Mouse (Mus musculus) liver, postnatal 0 days (tissue): Measurements from ENCODE around the gene Tigar. TPM values are rescaled to one million over a fixed set of nuclear protein-coding genes. Genes with fewer than 3 reads are reported as not detected.
A peak's percentile ranks its signal among the peaks of the same experiment; 100 is the strongest.

ENCODE experiments used
- ATAC-seq: fragments of 200-750 bp; cut with Nextera tagmentation; 2 replicates; pipeline ENCODE4 v1.8.0; 2017; ENCODE audit warnings: mild to moderate bottlenecking, moderate library complexity
- DNase-seq: peaks from one replicate; pipeline ENCODE4 v3.0.0-alpha.2; 2016
- H3K27ac ChIP-seq: fragments of 300-500 bp; sonication (generic); 2 replicates; pipeline ENCODE4 v1.5.1; 2014; ENCODE audit warnings: antibody characterized with exemption, moderate library complexity, mild to moderate bottlenecking, low read depth
- H3K27me3 ChIP-seq: fragments of 300-500 bp; sonication (generic); 2 replicates; pipeline ENCODE4 v1.6.1; 2014; ENCODE audit warnings: low read length, control low read depth, mixed read lengths; ENCODE audit not compliant: insufficient read depth
- H3K36me3 ChIP-seq: fragments of 300-500 bp; sonication (generic); replicated peaks from 2 replicates; pipeline ENCODE4 v1.6.1; 2014; ENCODE audit warnings: mild to moderate bottlenecking, control low read depth, low read length, moderate library complexity, mixed read lengths; ENCODE audit not compliant: insufficient read depth
- H3K4me1 ChIP-seq: fragments of 300-500 bp; sonication (generic); 2 replicates; pipeline ENCODE4 v1.6.1; 2014; ENCODE audit warnings: antibody characterized with exemption, mild to moderate bottlenecking, control low read depth; ENCODE audit not compliant: insufficient read depth
- H3K4me2 ChIP-seq: fragments of 300-500 bp; sonication (generic); 2 replicates; pipeline ENCODE4 v1.6.1; 2014; ENCODE audit warnings: low read depth, mild to moderate bottlenecking, low read length, moderate library complexity, mixed read lengths
- H3K4me3 ChIP-seq: fragments of 300-500 bp; sonication (generic); 2 replicates; pipeline ENCODE4 v1.5.1; 2014; ENCODE audit warnings: low read depth, low read length
- H3K9ac ChIP-seq: fragments of 300-500 bp; sonication (generic); replicated peaks from 2 replicates; pipeline ENCODE4 v1.6.1; 2014; ENCODE audit warnings: mild to moderate bottlenecking, moderate library complexity
- H3K9me3 ChIP-seq: fragments of 300-500 bp; sonication (generic); 2 replicates; pipeline ENCODE4 v1.6.1; 2016; ENCODE audit warnings: mild to moderate bottlenecking, control low read depth, low read length, mixed read lengths
- CTCF ChIP-seq: sonication (generic); IDR thresholded peaks from 2 replicates; pipeline ENCODE4 v1.5.1; 2016; ENCODE audit warnings: antibody characterized with exemption, low read depth
- EP300 ChIP-seq: IDR thresholded peaks from 2 replicates; pipeline ENCODE4 v1.6.1; 2016; ENCODE audit warnings: antibody characterized with exemption, low read depth, mild to moderate bottlenecking
- WGBS: fragments of 180-500 bp; shearing (Covaris S2); extraction: QIAGEN DNeasy Blood & Tissue Kit; methylation state at CpG from one replicate; pipeline ENCODE4 v1.1.7; 2014; ENCODE audit not compliant: insufficient replicate concordance; 5-methylcytosine and 5-hydroxymethylcytosine counted together
- polyA plus RNA-seq: library from polyadenylated mRNA; unstranded; fragments of >200 nt; fragmentation: Nextera tagmentation; extraction: Ambion mirVana; gene quantifications from 2 replicates; pipeline ENCODE4 v1.2.1, GENCODE M21; 2015

Tigar gene
- 0.88 and 1.2 TPM in 2 replicates for polyA plus RNA-seq

GRCm38 (mm10) chr6:127109402-127109930 lies at the start of gene Tigar:
Tigar (minus strand) TSS chr6:127109557.
- peak within 1 kb of the TSS; percentile 58 for H3K9ac ChIP-seq
- H3K27me3 ChIP-seq: no peaks in the 10 kb centered on the region
- ATAC-seq (peak; percentile 100), DNase-seq (peak; percentile 93)
- under 1% methylated on average over 37 of the region's 37 CpGs for WGBS
- H3K4me3 ChIP-seq: peak within 1 kb of the TSS; percentile 59
- H3K27ac ChIP-seq: no peak within 1 kb of the TSS
- H3K4me1 ChIP-seq: peaks cover 6% of the 10 kb centered on the region; the same call in 1 of the 2 replicates
- H3K4me2 ChIP-seq: peak within 1 kb of the TSS; percentile 77
- TF ChIP-seq EP300 (no peak), CTCF (no peak)
- H3K36me3 ChIP-seq: no peaks in the 10 kb centered on the region
- no peaks in the 10 kb centered on the region for H3K9me3 ChIP-seq

GRCm38 (mm10) chr6:127157321-127157720 lies 48.0 kb upstream of the Tigar start:
- no peak overlapping the region for H3K4me2 ChIP-seq
- H3K4me3 ChIP-seq: no peak overlapping the region
- H3K27ac ChIP-seq: no peak overlapping the region
- ATAC-seq (no peak), DNase-seq (no peak)
- TF ChIP-seq CTCF (no peak), EP300 (no peak)
- peaks cover 17% of the 10 kb centered on the region for H3K4me1 ChIP-seq
- WGBS: 43% methylated on average over 1 of the region's 1 CpGs
- no peaks in the 10 kb centered on the region for H3K9me3 ChIP-seq
- no peaks in the 10 kb centered on the region for H3K36me3 ChIP-seq
- H3K9ac ChIP-seq: no peak overlapping the region
- peaks cover 64% of the 10 kb centered on the region for H3K27me3 ChIP-seq

GRCm38 (mm10) chr6:127155468-127155867 lies 46.1 kb upstream of the Tigar start:
- peaks cover 81% of the 10 kb centered on the region for H3K27me3 ChIP-seq
- H3K4me2 ChIP-seq: peak overlapping the region; percentile 96
- no peak overlapping the region for H3K9ac ChIP-seq
- DNase-seq: no peak
- H3K9me3 ChIP-seq: no peaks in the 10 kb centered on the region
- H3K27ac ChIP-seq: no peak overlapping the region
- ATAC-seq: no peak
- WGBS: 1% methylated on average over 15 of the region's 15 CpGs
- peaks cover 32% of the 10 kb centered on the region for H3K4me1 ChIP-seq
- no peaks in the 10 kb centered on the region for H3K36me3 ChIP-seq
- H3K4me3 ChIP-seq: peak overlapping the region; percentile 71
- no peak for TF ChIP-seq EP300
- no peak for TF ChIP-seq CTCF

GRCm38 (mm10) chr6:127154708-127155268 lies 45.4 kb upstream of the Tigar start:
- Histone ChIP-seq H3K4me2 (peak overlapping the region; percentile 96), H3K36me3 (no peaks in the 10 kb centered on the region), H3K9ac (0 out of 2 replicates have a peak overlapping the region, but pooled peaks have one; percentile 16), H3K27ac (peak overlapping the region; percentile 62), H3K27me3 (peaks cover 85% of the 10 kb centered on the region), H3K4me3 (peak overlapping the region; percentile 71), H3K9me3 (no peaks in the 10 kb centered on the region), H3K4me1 (peaks cover 38% of the 10 kb centered on the region)
- TF ChIP-seq CTCF: no peak
- TF ChIP-seq EP300: no peak
- under 1% methylated on average over 27 of the region's 34 CpGs for WGBS
- peak; percentile 71 for DNase-seq
- no peak for ATAC-seq

- peaks cover 42% of the 10 kb centered on the region for H3K4me1 ChIP-seq
- TF ChIP-seq EP300: no peak
- TF ChIP-seq CTCF: no peak
- peak overlapping the region; percentile 62 for H3K27ac ChIP-seq
- H3K9me3 ChIP-seq: no peaks in the 10 kb centered on the region
- H3K27me3 ChIP-seq: peaks cover 84% of the 10 kb centered on the region
- WGBS: 1% methylated on average over 30 of the region's 30 CpGs
- H3K4me2 ChIP-seq: peak overlapping the region; percentile 96
- peak overlapping the region; percentile 71 for H3K4me3 ChIP-seq
- DNase-seq: no peak
- H3K9ac ChIP-seq: 0 out of 2 replicates have a peak overlapping the region, but pooled peaks have one; percentile 16
- H3K36me3 ChIP-seq: no peaks in the 10 kb centered on the region
- ATAC-seq: no peak
Measured at GRCm38 (mm10) chr6:127153972-127154707, 44.8 kb upstream of the Tigar start.

GRCm38 (mm10) chr6:127153296-127153800 lies 44.0 kb upstream of the Tigar start:
- Histone ChIP-seq H3K36me3 (no peaks in the 10 kb centered on the region), H3K4me2 (peak overlapping the region; percentile 96), H3K27ac (no peak overlapping the region), H3K27me3 (peaks cover 88% of the 10 kb centered on the region), H3K9me3 (no peaks in the 10 kb centered on the region), H3K4me1 (peaks cover 42% of the 10 kb centered on the region), H3K4me3 (peak overlapping the region; percentile 71), H3K9ac (0 out of 2 replicates have a peak overlapping the region, but pooled peaks have one; percentile 8)
- TF ChIP-seq CTCF (no peak), EP300 (no peak)
- DNase-seq (no peak), ATAC-seq (no peak)
- WGBS: under 1% methylated on average over 28 of the region's 28 CpGs
